In genomic region chr12:24942619-24943287, GRCm38 (mm10) we compare ENCODE assay signal across 23 mouse cellular contexts. TPM values are rescaled to one million over a fixed set of nuclear protein-coding genes. Genes with fewer than 3 reads are reported as not detected.
A peak's percentile ranks its signal among the peaks of the same experiment; 100 is the strongest.
DNase-seq lines count a peak whose midpoint lies in the region; ATAC-seq and TF ChIP-seq lines count a peak whose summit lies in the region.
"Had no signal": no experiment of that assay in that cellular context is flagged by ENCODE, and none has a peak within 500 bp of the region (broad histone marks: within the 10 kb centered on the region; RNA-seq: fewer than 3 reads in every experiment).

No protein-coding gene starts in this region.

- H3K4me1 ChIP-seq in liver, embryonic 14.5 days (replicated peaks; ENCODE audit: control insufficient read depth in 2 of 2, insufficient read depth in 2 of 2, low read length in 1 of 2) = peaks cover 17 to 27% of the 10 kb centered on the region in 2 experiments
- H3K4me1 ChIP-seq: forebrain, embryonic 15.5 days; hindbrain, embryonic 12.5 days; limb, embryonic 10.5 days; midbrain, embryonic 13.5 days had no signal

- peak; percentile 90 for ATAC-seq in erythroblast, adult 5-6 weeks (replicated peaks; ENCODE audit: low FRiP score, poor library complexity, severe bottlenecking)
- peak; percentile 94 for ATAC-seq in liver, embryonic 14.5 days (ENCODE audit: insufficient read depth)
- ATAC-seq: forebrain, embryonic 15.5 days; midbrain, embryonic 13.5 days; Patski had no signal

- DNase-seq in spleen, adult 12 weeks (ENCODE audit: low spot score) = peak; percentile 37
- DNase-seq in spleen, postnatal 14 days (ENCODE audit: low spot score in 2 of 2) = no peak
- DNase-seq in liver, embryonic 14.5 days (ENCODE audit: low read depth in 3 of 3, low spot score in 3 of 3) = peak; percentile 49 to 59 (median 52)
- DNase-seq in Muller cell, postnatal 12 days (ENCODE audit: inconsistent ontology term) = no peak
- DNase-seq in urinary bladder, postnatal 25 days (ENCODE audit: low spot score) = no peak
- DNase-seq in cerebellum, adult 11-12 months = no peak
- DNase-seq: cerebellum, adult 2 months; cerebellum, postnatal 25 days; embryo, embryonic 11 days; gastrocnemius, postnatal 25 days; heart, adult 18-20 months; kidney, adult 18-20 months; lung, postnatal 10 days; thymus, adult 18-20 months; thymus, postnatal 36 days had no signal

- TF ChIP-seq CTCF in liver, embryonic 14.5 days (IDR thresholded peaks at IDR 0.05; ENCODE audit: low read depth) = no peak

- H3K9me3 ChIP-seq in liver, embryonic 14.5 days (ENCODE audit: control insufficient read depth, low read length) = no peaks in the 10 kb centered on the region
- H3K9me3 ChIP-seq: forebrain, embryonic 15.5 days; heart, embryonic 13.5 days; hindbrain, embryonic 12.5 days; limb, embryonic 10.5 days; midbrain, embryonic 13.5 days had no signal

- no peak overlapping the region for H3K9ac ChIP-seq in liver, embryonic 14.5 days (replicated peaks)
- H3K9ac ChIP-seq: forebrain, embryonic 15.5 days; heart, embryonic 13.5 days; hindbrain, embryonic 12.5 days; midbrain, embryonic 13.5 days had no signal

- WGBS in liver, embryonic 14.5 days (ENCODE audit: insufficient replicate concordance) = 42% methylated on average over 9 of the region's 9 CpGs

- H3K4me3 ChIP-seq in liver, embryonic 14.5 days (ENCODE audit: insufficient read depth in 1 of 2, low read depth in 2 of 2, low read length in 2 of 2) = no peak overlapping the region
- H3K4me3 ChIP-seq: forebrain, embryonic 15.5 days; heart, embryonic 13.5 days; hindbrain, embryonic 12.5 days; limb, embryonic 10.5 days; midbrain, embryonic 13.5 days had no signal

- no peaks in the 10 kb centered on the region for H3K36me3 ChIP-seq in liver, embryonic 14.5 days (replicated peaks; ENCODE audit: control insufficient read depth, insufficient read depth, low read depth)

- H3K4me2 ChIP-seq in liver, embryonic 14.5 days (ENCODE audit: low read depth) = peak overlapping the region; percentile 39
- H3K4me2 ChIP-seq: forebrain, embryonic 15.5 days; heart, embryonic 13.5 days; hindbrain, embryonic 12.5 days; midbrain, embryonic 13.5 days had no signal

- no peaks in the 10 kb centered on the region for H3K27me3 ChIP-seq in liver, embryonic 14.5 days (ENCODE audit: control insufficient read depth, insufficient read depth, low read length)
- H3K27me3 ChIP-seq: forebrain, embryonic 15.5 days; heart, embryonic 13.5 days; hindbrain, embryonic 12.5 days; midbrain, embryonic 13.5 days; Patski had no signal

- peak; percentile 15; the same call in 1 of the 2 replicates for TF ChIP-seq EP300 in liver, embryonic 14.5 days (IDR thresholded peaks at IDR 0.05; ENCODE audit: low read depth)

- H3K27ac ChIP-seq in liver, embryonic 14.5 days = peak overlapping the region; percentile 64
- H3K27ac ChIP-seq: forebrain, embryonic 15.5 days; heart, embryonic 13.5 days; hindbrain, embryonic 12.5 days; kidney, postnatal 0 days; limb, embryonic 10.5 days; midbrain, embryonic 13.5 days had no signal

RNA-seq across cellular contexts. Expression of gene Kidins220, which starts 32.0 kb away (rescaled TPM):
- total RNA-seq in erythroblast, adult 5-6 weeks (2015; ENCODE audit: low replicate concordance) = 11.5 and 19.0 TPM in 2 replicates
- total RNA-seq in erythroblast, adult 5-6 weeks (2017; ENCODE audit: low replicate concordance) = 16.4 and 19.4 TPM in 2 replicates
- 7.1 and 9.4 TPM in 2 replicates for polyA plus RNA-seq in liver, embryonic 14.5 days (2012; rRNA removed)
- 7.9 and 9.4 TPM in 2 replicates for polyA plus RNA-seq in liver, embryonic 14.5 days (2014; fragmentation: Nextera tagmentation; extraction: Ambion mirVana)

Comparison
In these comparisons a context has a peak if more than half of its experiments do, and no peak if none do; other contexts are left out.
1. DNase-seq: peak in spleen, adult 12 weeks (single experiment) and liver, embryonic 14.5 days (3 of 3); none in spleen, postnatal 14 days (0 of 2), Muller cell, postnatal 12 days (single experiment), urinary bladder, postnatal 25 days (single experiment) and cerebellum, adult 11-12 months (single experiment).